7 mouse cellular contexts compared by ENCODE assay signal in genomic region chr9:20642896-20643466, GRCm38 (mm10). TPM values are rescaled to one million over a fixed set of nuclear protein-coding genes. Genes with fewer than 3 reads are reported as not detected.
DNase-seq lines count a peak whose midpoint lies in the region; ATAC-seq and TF ChIP-seq lines count a peak whose summit lies in the region.

No protein-coding gene starts in this region.

- ATAC-seq in hindbrain, embryonic 15.5 days (ENCODE audit: low FRiP score, low read depth) = peak; percentile 75
- ATAC-seq in megakaryocyte-erythroid progenitor cell, adult 5-6 weeks (replicated peaks; ENCODE audit: low FRiP score, low TSS enrichment, poor library complexity, severe bottlenecking) = peak; percentile 89

- peak overlapping the region; percentile 84 for H3K4me3 ChIP-seq in hindbrain, embryonic 15.5 days
- H3K4me3 ChIP-seq in small intestine, adult 2 months (ENCODE audit: low read depth, low read length) = peak overlapping the region; percentile 88

- H3K27me3 ChIP-seq in hindbrain, embryonic 15.5 days = no peaks in the 10 kb centered on the region
- H3K27me3 ChIP-seq in small intestine, adult 2 months (ENCODE audit: control insufficient read depth, insufficient read depth, low read length) = no peaks in the 10 kb centered on the region

- DNase-seq in ZHBTc4 (ENCODE audit: low read depth, low spot score) = peak; percentile 98
- peak; percentile 42 to 43 for DNase-seq in cerebellum, postnatal 36 days
- DNase-seq in gastrocnemius, adult 18-20 months (ENCODE audit: low spot score) = peak; percentile 69
- DNase-seq in left cerebral cortex, postnatal 14 days (ENCODE audit: low spot score in 2 of 2) = peak; percentile 69 to 75

- no peak; the same call in 1 of the 2 replicates for TF ChIP-seq CTCF in small intestine, adult 2 months (IDR thresholded peaks at IDR 0.05; ENCODE audit: extremely low read depth, insufficient read length, insufficient replicate concordance, low read depth, low read length)

- TF ChIP-seq POLR2A in small intestine, adult 2 months (IDR thresholded peaks at IDR 0.05; ENCODE audit: low read depth, low read length) = 0 out of 2 replicates have a peak, but pooled peaks have one; percentile 17

- peak overlapping the region; percentile 95 for H3K4me2 ChIP-seq in hindbrain, embryonic 15.5 days

- peaks cover 26% of the 10 kb centered on the region; the same call in 1 of the 2 replicates for H3K36me3 ChIP-seq in hindbrain, embryonic 15.5 days
- peaks cover 15% of the 10 kb centered on the region for H3K36me3 ChIP-seq in small intestine, adult 2 months (ENCODE audit: control insufficient read depth, insufficient read depth, low read length)

- H3K9me3 ChIP-seq in hindbrain, embryonic 15.5 days = no peaks in the 10 kb centered on the region

- intact Hi-C loops in left cerebral cortex, postnatal 14 days (cut with DNase I) = loop anchor here (10.0 kb wide), 1 partner anchor 178 kb away; the partner anchor contains the start of gene Zfp26

- under 1% methylated on average over 30 of the region's 30 CpGs for WGBS in hindbrain, embryonic 15.5 days
- WGBS in small intestine, adult 2 months = under 1% methylated on average over 30 of the region's 30 CpGs

- H3K4me1 ChIP-seq in hindbrain, embryonic 15.5 days (replicated peaks) = peaks cover 45% of the 10 kb centered on the region
- peaks cover 2% of the 10 kb centered on the region; the same call in 1 of the 2 replicates for H3K4me1 ChIP-seq in small intestine, adult 2 months (ENCODE audit: control insufficient read depth, insufficient read depth, insufficient read length, low read length)

- H3K27ac ChIP-seq in hindbrain, embryonic 15.5 days (replicated peaks) = peak overlapping the region; percentile 95
- H3K27ac ChIP-seq in small intestine, adult 2 months (ENCODE audit: insufficient read depth, low read depth, low read length) = peak overlapping the region; percentile 73

- peak overlapping the region; percentile 90 for H3K9ac ChIP-seq in hindbrain, embryonic 15.5 days

RNA-seq across cellular contexts. Expression of gene Ubl5, which starts 0.3 kb away (rescaled TPM):
- total RNA-seq in gastrocnemius, adult 18-20 months (2021) = 100 to 1,000 TPM; 210 to 236 TPM
- 441 and 476 TPM in 2 replicates for polyA plus RNA-seq in hindbrain, embryonic 15.5 days (2015; fragmentation: Nextera tagmentation; extraction: Ambion mirVana)
- total RNA-seq in left cerebral cortex, postnatal 14 days (2021) = 100 to 1,000 TPM; 346 to 360 TPM
- 379 and 438 TPM in 2 replicates for total RNA-seq in megakaryocyte-erythroid progenitor cell, adult 5-6 weeks (2014; fragmentation: Nextera tagmentation)
- total RNA-seq in megakaryocyte-erythroid progenitor cell, adult 5-6 weeks (2017) = 101 and 188 TPM in 2 replicates
- polyA plus RNA-seq in small intestine, adult 2 months (2012; rRNA removed) = 36.8 and 77.8 TPM in 2 replicates

RNA-seq across cellular contexts. Expression of gene Fbxl12, which starts 1.6 kb away (rescaled TPM):
- 1 to 10 TPM; 3.7 to 4.6 TPM for total RNA-seq in gastrocnemius, adult 18-20 months (2021)
- 13.8 TPM in 2 replicates for polyA plus RNA-seq in hindbrain, embryonic 15.5 days (2015; fragmentation: Nextera tagmentation; extraction: Ambion mirVana)
- 10 to 100 TPM; 16.8 to 16.9 TPM for total RNA-seq in left cerebral cortex, postnatal 14 days (2021)
- 19.6 and 24.5 TPM in 2 replicates for total RNA-seq in megakaryocyte-erythroid progenitor cell, adult 5-6 weeks (2014; fragmentation: Nextera tagmentation)
- total RNA-seq in megakaryocyte-erythroid progenitor cell, adult 5-6 weeks (2017) = 2.6 and 3.8 TPM in 2 replicates
- 21.0 and 42.5 TPM in 2 replicates for polyA plus RNA-seq in small intestine, adult 2 months (2012; rRNA removed)

RNA-seq across cellular contexts. Expression of gene Pin1, which starts 8.9 kb away (rescaled TPM):
- 10 to 100 TPM; 12.4 to 14.8 TPM for total RNA-seq in gastrocnemius, adult 18-20 months (2021)
- 66.0 and 66.3 TPM in 2 replicates for polyA plus RNA-seq in hindbrain, embryonic 15.5 days (2015; fragmentation: Nextera tagmentation; extraction: Ambion mirVana)
- 10 to 100 TPM; 46.0 to 46.7 TPM for total RNA-seq in left cerebral cortex, postnatal 14 days (2021)
- total RNA-seq in megakaryocyte-erythroid progenitor cell, adult 5-6 weeks (2014; fragmentation: Nextera tagmentation) = 15.2 and 18.6 TPM in 2 replicates
- 11.5 and 18.2 TPM in 2 replicates for total RNA-seq in megakaryocyte-erythroid progenitor cell, adult 5-6 weeks (2017)
- polyA plus RNA-seq in small intestine, adult 2 months (2012; rRNA removed) = 8.6 and 13.0 TPM in 2 replicates

Comparison
In these comparisons a context has a peak if more than half of its experiments do, and no peak if none do; other contexts are left out.
1. Peak in every context shown above with its lines: DNase-seq, ATAC-seq, H3K4me3 ChIP-seq and H3K27ac ChIP-seq.
2. DNase-seq: peak in every context shown above with its lines; median percentile 98 in ZHBTc4; 72 in left cerebral cortex, postnatal 14 days; 69 in gastrocnemius, adult 18-20 months; 42 in cerebellum, postnatal 36 days.